Mouse (Mus musculus) embryonic facial prominence, embryonic 14.5 days (tissue): Measurements from ENCODE around the gene Gm9732. TPM values are rescaled to one million over a fixed set of nuclear protein-coding genes. Genes with fewer than 3 reads are reported as not detected.
"Not testable (repeated sequence)": the region's sequence is repeated elsewhere in the genome, so short reads cannot be mapped to it uniquely, and the experiment has no call there.

ENCODE experiments used
- ATAC-seq: fragments of 200-750 bp; cut with Nextera tagmentation; 2 replicates; pipeline ENCODE4 v1.8.0; 2017; ENCODE audit warnings: low read depth, moderate number of reproducible peaks, moderate TSS enrichment
- DNase-seq: peaks from one replicate; pipeline ENCODE4 v3.0.0-alpha.2; 2015; ENCODE audit warnings: low spot score
- H3K27ac ChIP-seq: fragments of 300-500 bp; sonication (generic); replicated peaks from 2 replicates; pipeline ENCODE4 v1.5.1; 2014; ENCODE audit warnings: low read depth, mild to moderate bottlenecking, low read length, moderate library complexity
- H3K27me3 ChIP-seq: fragments of 300-500 bp; sonication (generic); replicated peaks from 2 replicates; pipeline ENCODE4 v1.6.1; 2014; ENCODE audit warnings: low read length; ENCODE audit not compliant: control insufficient read depth, insufficient read depth
- H3K36me3 ChIP-seq: fragments of 300-500 bp; sonication (generic); 2 replicates; pipeline ENCODE4 v1.6.1; 2014; ENCODE audit warnings: low read length, mixed read lengths; ENCODE audit not compliant: control insufficient read depth, insufficient read depth
- H3K4me1 ChIP-seq: fragments of 300-500 bp; sonication (generic); 2 replicates; pipeline ENCODE4 v1.6.1; 2014; ENCODE audit warnings: antibody characterized with exemption, low read length; ENCODE audit not compliant: control insufficient read depth, insufficient read depth
- H3K4me2 ChIP-seq: fragments of 300-500 bp; sonication (generic); 2 replicates; pipeline ENCODE4 v1.6.1; 2014; ENCODE audit warnings: low read depth, mild to moderate bottlenecking, low read length, moderate library complexity, mixed read lengths
- H3K4me3 ChIP-seq: fragments of 300-500 bp; sonication (generic); 2 replicates; pipeline ENCODE4 v1.5.1; 2014; ENCODE audit warnings: low read depth, mild to moderate bottlenecking, low read length
- H3K9ac ChIP-seq: fragments of 300-500 bp; sonication (generic); 2 replicates; pipeline ENCODE4 v1.6.1; 2014; ENCODE audit warnings: low read depth, mild to moderate bottlenecking, low read length, moderate library complexity, mixed read lengths
- H3K9me3 ChIP-seq: fragments of 300-500 bp; sonication (generic); 2 replicates; pipeline ENCODE4 v1.6.1; 2016; ENCODE audit warnings: low read length; ENCODE audit not compliant: control insufficient read depth
- WGBS: fragments of 180-500 bp; shearing (Covaris S2); extraction: QIAGEN DNeasy Blood & Tissue Kit; methylation state at CpG from one replicate; pipeline ENCODE4 v1.1.7; 2014; 5-methylcytosine and 5-hydroxymethylcytosine counted together
- polyA plus RNA-seq: library from polyadenylated mRNA; unstranded; fragments of >200 nt; fragmentation: Nextera tagmentation; extraction: Ambion mirVana; gene quantifications from 2 replicates; pipeline ENCODE4 v1.2.1, GENCODE M21; 2014

Gene Gm9732
- polyA plus RNA-seq, 1 experiment from 2014 or later: not detected

- H3K27me3 ChIP-seq, H3K4me1 ChIP-seq, H3K9me3 ChIP-seq, ATAC-seq, H3K4me2 ChIP-seq, DNase-seq, H3K27ac ChIP-seq, H3K9ac ChIP-seq, H3K4me3 ChIP-seq, H3K36me3 ChIP-seq: not testable (repeated sequence)
- WGBS: 59% methylated on average over 2 of the region's 2 CpGs
Observed at GRCm38 (mm10) chr14:43268521-43269084, 6.2 kb upstream of the Gm9732 start.

GRCm38 (mm10) chr14:43269211-43269610 lies 5.6 kb upstream of the Gm9732 start:
- not testable (repeated sequence) for H3K27ac ChIP-seq, H3K4me2 ChIP-seq, H3K9ac ChIP-seq, H3K36me3 ChIP-seq, DNase-seq, H3K27me3 ChIP-seq, H3K4me1 ChIP-seq, ATAC-seq, H3K9me3 ChIP-seq, H3K4me3 ChIP-seq
- 81% methylated on average over 3 of the region's 3 CpGs for WGBS

DNA sequence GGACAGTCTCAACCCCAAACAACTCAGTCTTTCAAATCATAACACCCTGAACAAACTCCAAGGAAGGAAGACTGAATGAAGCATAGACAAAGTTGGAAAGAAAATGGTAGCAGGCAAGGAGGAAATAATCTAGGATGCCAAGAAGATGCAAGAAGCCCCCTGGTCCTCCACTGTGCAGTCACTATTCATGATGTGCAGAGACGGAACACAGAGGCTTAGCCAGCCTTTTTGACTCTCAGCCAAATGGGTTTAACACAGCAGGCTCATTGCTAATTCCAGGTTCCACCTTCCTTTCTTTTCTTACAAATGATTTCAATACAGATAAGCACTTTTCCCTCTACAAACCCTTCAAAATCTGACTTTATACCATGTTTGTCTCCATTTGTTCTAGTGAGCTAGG lies 1.7 kb upstream of the Gm9732 start:
- H3K27me3 ChIP-seq, H3K36me3 ChIP-seq, H3K27ac ChIP-seq, H3K4me2 ChIP-seq, H3K9me3 ChIP-seq, ATAC-seq, H3K4me3 ChIP-seq, DNase-seq, H3K4me1 ChIP-seq, H3K9ac ChIP-seq: not testable (repeated sequence)
- WGBS: 88% methylated on average over 1 of the region's 1 CpGs

DNA sequence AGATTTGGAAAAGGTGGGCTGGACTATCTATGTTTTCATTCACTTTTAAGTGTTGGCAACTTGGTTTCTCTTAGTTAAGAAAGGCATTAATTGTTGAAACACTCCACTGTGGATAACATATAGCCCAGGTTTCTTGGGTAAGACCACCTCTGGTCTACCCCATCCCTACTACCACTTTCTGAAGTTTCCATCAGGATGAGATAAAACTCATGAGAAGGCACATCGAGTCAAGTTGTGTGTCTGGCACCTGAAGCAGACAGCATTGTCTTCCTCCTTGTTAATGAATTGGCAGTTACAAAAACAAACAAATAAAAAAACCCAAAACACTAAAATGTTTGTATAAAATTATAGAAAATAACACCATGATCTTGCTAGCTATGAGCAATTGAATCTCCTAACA lies 916 bp downstream of the Gm9732 start:
- not testable (repeated sequence) for H3K4me1 ChIP-seq, H3K27ac ChIP-seq, DNase-seq, H3K36me3 ChIP-seq, H3K4me3 ChIP-seq, H3K4me2 ChIP-seq, H3K9ac ChIP-seq, H3K9me3 ChIP-seq, H3K27me3 ChIP-seq, ATAC-seq
- WGBS: 88% methylated on average over 1 of the region's 1 CpGs

GRCm38 (mm10) chr14:43277468-43277867 lies 2.6 kb downstream of the Gm9732 start:
- DNase-seq, H3K4me2 ChIP-seq, H3K27ac ChIP-seq, H3K9ac ChIP-seq, H3K27me3 ChIP-seq, ATAC-seq, H3K36me3 ChIP-seq, H3K9me3 ChIP-seq, H3K4me1 ChIP-seq, H3K4me3 ChIP-seq: not testable (repeated sequence)
- WGBS: 70% methylated on average over 2 of the region's 2 CpGs

DNA sequence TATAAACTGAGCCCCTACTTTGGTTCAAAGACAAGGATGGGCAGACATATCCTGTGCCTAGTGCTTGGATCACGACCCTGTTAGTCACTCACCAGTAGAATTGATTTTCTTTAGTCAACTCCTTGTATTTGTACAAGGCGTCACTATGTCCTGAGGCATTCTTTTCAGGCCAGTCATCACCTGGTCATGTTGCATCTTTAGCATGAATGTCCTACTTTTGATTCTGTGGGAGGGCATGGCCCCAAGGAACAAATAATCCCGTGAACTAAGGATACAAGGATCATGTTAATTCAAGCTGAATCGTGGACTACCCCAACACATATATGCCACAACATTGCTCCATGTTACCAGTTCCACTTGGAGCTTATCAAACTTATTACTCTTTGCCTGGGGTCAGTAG lies 3.3 kb downstream of the Gm9732 start:
- H3K27me3 ChIP-seq, H3K9ac ChIP-seq, H3K9me3 ChIP-seq, H3K4me1 ChIP-seq, ATAC-seq, H3K27ac ChIP-seq, H3K36me3 ChIP-seq, H3K4me2 ChIP-seq, H3K4me3 ChIP-seq, DNase-seq: not testable (repeated sequence)
- 51% methylated on average over 4 of the region's 4 CpGs for WGBS

DNA sequence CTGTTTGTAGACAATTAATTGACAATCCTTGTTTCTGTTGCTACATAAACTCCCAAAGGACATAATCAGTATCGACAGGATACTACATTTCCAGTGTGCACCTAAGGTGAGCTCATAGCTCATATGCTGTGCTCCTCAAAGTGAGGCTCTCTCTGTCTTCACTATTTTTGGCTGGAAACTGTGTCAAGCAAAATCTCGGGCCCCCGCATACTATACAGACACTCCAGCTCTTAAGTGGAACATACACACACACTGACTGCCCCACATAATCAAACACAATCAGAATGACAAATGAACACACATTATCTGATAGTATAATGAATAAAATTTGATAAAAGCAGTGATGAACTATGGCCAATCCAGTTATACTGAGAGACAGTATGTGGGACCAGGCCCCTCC lies 3.8 kb downstream of the Gm9732 start:
- not testable (repeated sequence) for H3K36me3 ChIP-seq, DNase-seq, H3K4me3 ChIP-seq, H3K27me3 ChIP-seq, ATAC-seq, H3K9me3 ChIP-seq, H3K9ac ChIP-seq, H3K4me2 ChIP-seq, H3K4me1 ChIP-seq, H3K27ac ChIP-seq
- WGBS: 86% methylated on average over 3 of the region's 3 CpGs

DNA sequence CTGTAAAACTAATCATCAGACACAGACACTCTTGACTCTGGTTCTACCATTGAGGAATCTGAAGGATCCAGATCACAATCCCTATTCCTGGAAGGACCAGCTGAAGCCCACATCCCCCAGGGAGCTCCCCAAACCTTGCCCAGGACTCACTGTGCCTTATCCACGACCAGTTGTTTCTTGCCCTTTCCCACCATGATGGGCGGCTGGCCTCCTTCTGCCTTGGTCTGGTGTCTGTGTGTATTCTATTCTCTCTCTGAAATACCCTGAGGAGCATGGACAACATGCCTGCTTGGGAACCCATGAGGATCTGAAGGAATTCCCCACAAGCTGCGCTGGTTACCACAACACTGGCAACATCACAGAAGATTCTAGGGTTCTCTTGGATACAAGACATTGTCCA lies 18.7 kb downstream of the Gm9732 start, which contains the start of gene Gm8127:
Gene Gm8127, minus strand, starts transcription at position 330 of the 400 bp plus-strand sequence.
- not testable (repeated sequence) for H3K27ac ChIP-seq, H3K4me1 ChIP-seq, H3K4me2 ChIP-seq, H3K36me3 ChIP-seq, H3K27me3 ChIP-seq, H3K9ac ChIP-seq, H3K9me3 ChIP-seq, H3K4me3 ChIP-seq, ATAC-seq, DNase-seq
- 77% methylated on average over 3 of the region's 3 CpGs for WGBS

DNA sequence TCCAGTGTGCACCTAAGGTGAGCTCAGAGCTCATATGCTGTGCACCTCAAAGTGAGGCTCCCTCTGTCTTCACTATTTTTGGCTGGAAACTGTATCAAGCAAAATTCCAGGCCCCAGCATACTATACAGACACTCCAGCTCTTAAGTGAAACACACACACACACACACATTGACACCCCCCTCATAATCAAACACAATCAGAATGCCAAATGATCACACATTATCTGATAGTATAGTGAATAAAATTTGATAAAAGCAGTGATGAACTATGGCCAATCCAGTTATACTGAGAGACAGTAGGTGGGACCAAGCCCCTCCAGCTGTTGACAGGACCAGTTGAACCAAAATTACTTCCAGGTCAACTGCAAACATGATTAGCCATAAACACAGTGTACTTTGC lies 44.7 kb downstream of the Gm9732 start:
- not testable (repeated sequence) for H3K27me3 ChIP-seq, H3K9ac ChIP-seq, H3K4me2 ChIP-seq, ATAC-seq, H3K36me3 ChIP-seq, H3K9me3 ChIP-seq, DNase-seq, H3K4me1 ChIP-seq, H3K4me3 ChIP-seq, H3K27ac ChIP-seq
